Mouse (Mus musculus) CH12.LX (cell line): ENCODE measurements around the gene Slc25a28.

Source experiments
- CTCF ChIP-seq, 2 experiments: IDR thresholded peaks in 1 of 2; conservative IDR thresholded peaks in 1 of 2; 2 replicates each; pipeline ENCODE4 v1.5.1; 2011 to 2012; ENCODE audit warnings: low read depth in 2 of 2, low read length in 2 of 2, improper control_type of control experiment in 1 of 2, inconsistent platforms in 1 of 2, mild to moderate bottlenecking in 1 of 2, moderate library complexity in 1 of 2
- ELF1 ChIP-seq: IDR thresholded peaks from 2 replicates; pipeline ENCODE4 v1.6.1; 2014; ENCODE audit warnings: low read depth, mild to moderate bottlenecking, inconsistent platforms, low read length, improper control_type of control experiment
- HCFC1 ChIP-seq: IDR thresholded peaks from 2 replicates; pipeline ENCODE4 v1.6.1; 2012; ENCODE audit warnings: low read depth, mild to moderate bottlenecking, inconsistent platforms, low read length, improper control_type of control experiment
- JUND ChIP-seq: conservative IDR thresholded peaks from 2 replicates; pipeline ENCODE4 v1.6.1; 2011; ENCODE audit warnings: low read depth, low read length, improper control_type of control experiment
- MAFK ChIP-seq: IDR thresholded peaks from 2 replicates; pipeline ENCODE4 v1.6.1; 2011; ENCODE audit warnings: low read length, improper control_type of control experiment; ENCODE audit not compliant: insufficient replicate concordance
- POLR2A ChIP-seq: IDR thresholded peaks from 2 replicates; pipeline ENCODE4 v1.6.1; 2011; ENCODE audit warnings: low read depth, mild to moderate bottlenecking, improper control_type of control experiment, low read length
- POLR2AphosphoS2 ChIP-seq: IDR thresholded peaks from 2 replicates; pipeline ENCODE4 v1.6.1; 2011; ENCODE audit warnings: low read depth, low read length, improper control_type of control experiment
- RAD21 ChIP-seq: IDR thresholded peaks from 2 replicates; pipeline ENCODE4 v1.6.1; 2011; ENCODE audit warnings: low read depth, mild to moderate bottlenecking, low read length, improper control_type of control experiment, moderate library complexity
- RCOR1 ChIP-seq: conservative IDR thresholded peaks from 2 replicates; pipeline ENCODE4 v1.6.1; 2012; ENCODE audit warnings: low read depth, mild to moderate bottlenecking, inconsistent platforms, low read length, improper control_type of control experiment
- SMC3 ChIP-seq: IDR thresholded peaks from 2 replicates; pipeline ENCODE4 v1.6.1; 2011; ENCODE audit warnings: low read depth, low read length, improper control_type of control experiment
- USF1 ChIP-seq: IDR thresholded peaks from 2 replicates; pipeline ENCODE4 v1.6.1; 2014; ENCODE audit warnings: low read depth, mild to moderate bottlenecking, inconsistent platforms, low read length, improper control_type of control experiment
- ZC3H11A ChIP-seq: IDR thresholded peaks from 2 replicates; pipeline ENCODE4 v1.6.1; 2012; ENCODE audit warnings: low read depth, mild to moderate bottlenecking, inconsistent platforms, low read length, improper control_type of control experiment

GRCm38 (mm10) chr19:43704211-43704610 lies 29.5 kb upstream of the Slc25a28 start:
- TF ChIP-seq ELF1 = no peak
- TF ChIP-seq MAFK = no peak
- TF ChIP-seq JUND = no peak
- TF ChIP-seq POLR2AphosphoS2 = no peak
- TF ChIP-seq ZC3H11A = no peak
- TF ChIP-seq CTCF (conservative IDR thresholded peaks at IDR 0.05 in 1 of 2, IDR thresholded peaks at IDR 0.05 in 1 of 2; ENCODE audit: low read depth in 2 of 2, low read length in 2 of 2) = no peak
- TF ChIP-seq SMC3 = no peak
- no peak for TF ChIP-seq RCOR1
- TF ChIP-seq POLR2A = no peak
- no peak for TF ChIP-seq RAD21
- TF ChIP-seq HCFC1 = no peak
- TF ChIP-seq USF1 = no peak
